In the genomic region with DNA sequence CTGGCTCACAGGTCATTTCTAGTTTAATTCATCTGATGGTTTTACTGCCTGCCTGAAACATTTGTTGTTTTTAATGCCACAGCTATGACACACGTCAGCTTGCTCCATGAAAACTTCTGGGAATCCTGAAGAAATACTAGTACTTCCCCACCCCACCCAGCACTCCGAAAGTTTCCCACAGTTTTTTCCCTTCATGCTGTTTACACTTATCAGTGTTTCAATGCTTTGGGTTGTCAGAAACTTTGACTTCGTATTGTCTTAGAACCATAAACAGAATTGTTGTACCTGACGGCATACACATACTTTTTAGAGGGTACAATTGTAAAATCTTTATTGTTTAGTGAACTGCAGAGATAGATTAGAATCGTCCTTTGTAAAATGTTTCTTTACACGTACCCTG, we compare ENCODE assay signal across 31 mouse cellular contexts. TPM values are rescaled to one million over a fixed set of nuclear protein-coding genes. Genes with fewer than 3 reads are reported as not detected.
"Had no signal": no experiment of that assay in that cellular context is flagged by ENCODE, and none has a peak within 500 bp of the region (broad histone marks: within the 10 kb centered on the region; RNA-seq: fewer than 3 reads in every experiment).

No protein-coding gene starts in this region.

- H3K27ac ChIP-seq: gastrocnemius, adult 2 months; heart, adult 2 months; heart, embryonic 13.5 days; heart, embryonic 15.5 days; hindbrain, embryonic 10.5 days; hindbrain, embryonic 12.5 days; hindbrain, embryonic 14.5 days; intestine, embryonic 15.5 days; layer of hippocampus, adult 2 months; left cerebral cortex, adult 2 months; limb, embryonic 13.5 days; limb, embryonic 15.5 days had no signal

- H3K27me3 ChIP-seq: heart, embryonic 13.5 days; heart, embryonic 15.5 days; hindbrain, embryonic 12.5 days; intestine, embryonic 15.5 days; limb, embryonic 13.5 days; limb, embryonic 15.5 days had no signal

- H3K4me2 ChIP-seq: heart, embryonic 11.5 days; heart, embryonic 13.5 days; heart, embryonic 15.5 days; hindbrain, embryonic 12.5 days; hindbrain, embryonic 14.5 days; intestine, embryonic 15.5 days; limb, embryonic 13.5 days; limb, embryonic 15.5 days had no signal

- DNase-seq: gastrocnemius, adult 2 months; gastrocnemius, postnatal 10 days; gastrocnemius, postnatal 25 days; heart, adult 2 months; heart, postnatal 14 days; heart, postnatal 4 days; kidney, adult 18-20 months; kidney, adult 8-10 months; kidney, postnatal 14 days; kidney, postnatal 4 days; left cerebral cortex, postnatal 4 days had no signal

- H3K9ac ChIP-seq: heart, embryonic 13.5 days; heart, embryonic 15.5 days; hindbrain, embryonic 12.5 days; hindbrain, embryonic 14.5 days; intestine, embryonic 15.5 days; limb, embryonic 13.5 days; limb, embryonic 15.5 days had no signal

- H3K4me3 ChIP-seq: gastrocnemius, adult 2 months; heart, adult 2 months; heart, embryonic 13.5 days; heart, embryonic 15.5 days; hindbrain, embryonic 10.5 days; hindbrain, embryonic 12.5 days; intestine, embryonic 15.5 days; layer of hippocampus, adult 2 months; left cerebral cortex, adult 2 months; limb, embryonic 13.5 days; limb, embryonic 15.5 days had no signal

- H3K36me3 ChIP-seq: heart, embryonic 13.5 days; heart, embryonic 15.5 days; hindbrain, embryonic 10.5 days; hindbrain, embryonic 12.5 days; intestine, embryonic 15.5 days; limb, embryonic 13.5 days; limb, embryonic 15.5 days had no signal

- ATAC-seq: forebrain, embryonic 16.5 days; hindbrain, embryonic 16.5 days; inflammation-experienced regulatory T-cells, adult 6 months; intestine, embryonic 15.5 days; intestine, postnatal 0 days had no signal

- H3K4me1 ChIP-seq: heart, embryonic 13.5 days; heart, embryonic 15.5 days; hindbrain, embryonic 10.5 days; hindbrain, embryonic 12.5 days; intestine, embryonic 15.5 days; limb, embryonic 13.5 days; limb, embryonic 15.5 days had no signal

- H3K9me3 ChIP-seq: heart, embryonic 13.5 days; heart, embryonic 15.5 days; hindbrain, embryonic 10.5 days; hindbrain, embryonic 12.5 days; intestine, embryonic 15.5 days; limb, embryonic 13.5 days; limb, embryonic 15.5 days had no signal

RNA-seq across cellular contexts. Expression of gene Gm13691, which starts 48.9 kb away (rescaled TPM):
- polyA plus RNA-seq: forebrain, embryonic 16.5 days; frontal cortex, adult 2 months; heart, adult 2 months; heart, embryonic 11.5 days; heart, embryonic 13.5 days; heart, embryonic 15.5 days; heart, postnatal 0 days; hindbrain, embryonic 10.5 days; hindbrain, embryonic 12.5 days; hindbrain, embryonic 14.5 days; hindbrain, embryonic 16.5 days; inflammation-experienced regulatory T-cells, adult 6 months; intestine, embryonic 15.5 days; intestine, postnatal 0 days; kidney, embryonic 14.5 days; kidney, embryonic 16.5 days; limb, embryonic 11.5 days; limb, embryonic 13.5 days; limb, embryonic 15.5 days had no signal

RNA-seq across cellular contexts. Expression of gene Gm13697, which starts 54.7 kb away (rescaled TPM):
- polyA plus RNA-seq: forebrain, embryonic 16.5 days; frontal cortex, adult 2 months; heart, adult 2 months; heart, embryonic 11.5 days; heart, embryonic 13.5 days; heart, embryonic 15.5 days; heart, postnatal 0 days; hindbrain, embryonic 10.5 days; hindbrain, embryonic 12.5 days; hindbrain, embryonic 14.5 days; hindbrain, embryonic 16.5 days; inflammation-experienced regulatory T-cells, adult 6 months; intestine, embryonic 15.5 days; intestine, postnatal 0 days; kidney, embryonic 14.5 days; kidney, embryonic 16.5 days; limb, embryonic 11.5 days; limb, embryonic 13.5 days; limb, embryonic 15.5 days had no signal
